8 mouse cellular contexts compared by ENCODE assay signal in the genomic region with DNA sequence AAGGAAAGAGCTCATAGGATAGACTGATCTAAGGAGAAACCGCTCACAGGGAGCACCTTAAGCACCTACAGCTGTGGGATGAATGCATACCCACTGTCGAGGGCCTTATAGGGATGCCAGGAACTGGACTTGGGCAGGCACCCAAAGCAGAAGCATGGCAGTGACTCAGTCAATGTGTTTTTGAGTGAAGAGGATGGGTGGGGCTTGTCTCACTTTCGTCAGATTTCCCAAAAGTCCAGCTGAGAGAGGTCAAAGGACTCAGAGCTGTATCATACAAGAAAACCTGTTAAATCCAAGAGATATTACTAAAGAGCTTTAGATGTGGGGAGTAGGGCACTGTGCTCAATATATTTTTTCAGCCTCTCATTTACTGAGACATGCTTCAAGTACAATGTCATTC.
DNase-seq lines count a peak whose midpoint lies in the region; ATAC-seq lines count a peak whose summit lies in the region.

No protein-coding gene starts in this region.

- peak; percentile 69 to 92 for DNase-seq in adrenal gland, adult (ENCODE audit: inconsistent age in 2 of 2, low spot score in 1 of 2)
- no peak for DNase-seq in adrenal gland, postnatal 4 days (ENCODE audit: low spot score in 2 of 2)
- peak; percentile 86 for DNase-seq in adrenal gland, adult 2 months
- peak; percentile 21 for DNase-seq in liver, embryonic 13.5 days
- no peak for DNase-seq in thymus, postnatal 4 days
- no peak for DNase-seq in forebrain, embryonic 11.5 days (ENCODE audit: low spot score)

- 52% methylated on average over 3 of the region's 3 CpGs for WGBS in heart, embryonic 13.5 days
- WGBS in liver, embryonic 13.5 days (ENCODE audit: insufficient replicate concordance): 53% methylated on average over 3 of the region's 3 CpGs
- WGBS in stomach, embryonic 16.5 days: 46% methylated on average over 3 of the region's 3 CpGs
- WGBS in forebrain, embryonic 11.5 days: 74% methylated on average over 3 of the region's 3 CpGs

- peak overlapping the region; percentile 74 for H3K4me2 ChIP-seq in heart, embryonic 13.5 days
- H3K4me2 ChIP-seq in liver, embryonic 13.5 days: peak overlapping the region; percentile 71
- H3K4me2 ChIP-seq in stomach, embryonic 16.5 days (ENCODE audit: low read depth, low read length): peak overlapping the region; percentile 75
- no peak overlapping the region for H3K4me2 ChIP-seq in forebrain, embryonic 11.5 days (ENCODE audit: low read depth, low read length, severe bottlenecking)

- peak overlapping the region; percentile 87 for H3K9ac ChIP-seq in heart, embryonic 13.5 days
- peak overlapping the region; percentile 26; the same call in 1 of the 2 replicates for H3K9ac ChIP-seq in liver, embryonic 13.5 days
- H3K9ac ChIP-seq in stomach, embryonic 16.5 days (ENCODE audit: low read length): no peak overlapping the region
- H3K9ac ChIP-seq in forebrain, embryonic 11.5 days (ENCODE audit: low read length): no peak overlapping the region

- no peaks in the 10 kb centered on the region for H3K9me3 ChIP-seq in heart, embryonic 13.5 days
- H3K9me3 ChIP-seq in liver, embryonic 13.5 days (replicated peaks): no peaks in the 10 kb centered on the region
- no peaks in the 10 kb centered on the region for H3K9me3 ChIP-seq in stomach, embryonic 16.5 days (replicated peaks; ENCODE audit: control insufficient read depth, low read length)
- no peaks in the 10 kb centered on the region for H3K9me3 ChIP-seq in forebrain, embryonic 11.5 days (ENCODE audit: control insufficient read depth, low read length)

- peak overlapping the region; percentile 72 for H3K4me3 ChIP-seq in heart, embryonic 13.5 days
- peak overlapping the region; percentile 74; the same call in 1 of the 2 replicates for H3K4me3 ChIP-seq in liver, embryonic 13.5 days (replicated peaks)
- no peak overlapping the region for H3K4me3 ChIP-seq in stomach, embryonic 16.5 days (replicated peaks; ENCODE audit: low read length)
- no peak overlapping the region for H3K4me3 ChIP-seq in forebrain, embryonic 11.5 days (ENCODE audit: low read depth, low read length)

- no peaks in the 10 kb centered on the region for H3K27me3 ChIP-seq in heart, embryonic 13.5 days (replicated peaks)
- H3K27me3 ChIP-seq in liver, embryonic 13.5 days: no peaks in the 10 kb centered on the region
- no peaks in the 10 kb centered on the region for H3K27me3 ChIP-seq in stomach, embryonic 16.5 days (ENCODE audit: control insufficient read depth, insufficient read depth, low read length)
- H3K27me3 ChIP-seq in forebrain, embryonic 11.5 days (ENCODE audit: control insufficient read depth, insufficient read depth, low read length): no peaks in the 10 kb centered on the region

- peaks cover 53% of the 10 kb centered on the region for H3K4me1 ChIP-seq in heart, embryonic 13.5 days
- peaks cover 52% of the 10 kb centered on the region for H3K4me1 ChIP-seq in liver, embryonic 13.5 days (replicated peaks)
- peaks cover 18% of the 10 kb centered on the region for H3K4me1 ChIP-seq in stomach, embryonic 16.5 days (ENCODE audit: control insufficient read depth, insufficient read depth, low read length)
- H3K4me1 ChIP-seq in forebrain, embryonic 11.5 days (replicated peaks; ENCODE audit: control insufficient read depth, insufficient read depth, low read length): peaks cover 2% of the 10 kb centered on the region; the same call in 1 of the 2 replicates

- peak overlapping the region; percentile 4; the same call in 1 of the 2 replicates for H3K27ac ChIP-seq in heart, embryonic 13.5 days (replicated peaks)
- H3K27ac ChIP-seq in liver, embryonic 13.5 days: peak overlapping the region; percentile 31; the same call in 1 of the 2 replicates
- H3K27ac ChIP-seq in stomach, embryonic 16.5 days (ENCODE audit: low read length): no peak overlapping the region
- H3K27ac ChIP-seq in forebrain, embryonic 11.5 days (ENCODE audit: low read depth, low read length): no peak overlapping the region

- H3K36me3 ChIP-seq in heart, embryonic 13.5 days: no peaks in the 10 kb centered on the region
- no peaks in the 10 kb centered on the region for H3K36me3 ChIP-seq in liver, embryonic 13.5 days
- no peaks in the 10 kb centered on the region for H3K36me3 ChIP-seq in stomach, embryonic 16.5 days (ENCODE audit: control insufficient read depth, insufficient read depth, low read length)
- no peaks in the 10 kb centered on the region for H3K36me3 ChIP-seq in forebrain, embryonic 11.5 days (ENCODE audit: control insufficient read depth, insufficient read depth, low read length)

- ATAC-seq in heart, embryonic 13.5 days (ENCODE audit: extremely low read depth, insufficient number of reproducible peaks, low FRiP score, low TSS enrichment): no peak
- no peak for ATAC-seq in liver, embryonic 13.5 days (ENCODE audit: low read depth)
- no peak for ATAC-seq in stomach, embryonic 16.5 days (ENCODE audit: insufficient read depth, low FRiP score)
- no peak for ATAC-seq in forebrain, embryonic 11.5 days (replicated peaks; ENCODE audit: low FRiP score)

Comparison
In these comparisons a context has a peak if more than half of its experiments do, and no peak if none do; other contexts are left out.
1. DNase-seq: peak in adrenal gland, adult (2 of 2), adrenal gland, adult 2 months (single experiment) and liver, embryonic 13.5 days (single experiment); none in adrenal gland, postnatal 4 days (0 of 2), thymus, postnatal 4 days (single experiment) and forebrain, embryonic 11.5 days (single experiment).
2. H3K27ac ChIP-seq: peak in heart, embryonic 13.5 days (single experiment) and liver, embryonic 13.5 days (single experiment); none in stomach, embryonic 16.5 days (single experiment) and forebrain, embryonic 11.5 days (single experiment).
3. H3K4me3 ChIP-seq: peak in heart, embryonic 13.5 days (single experiment) and liver, embryonic 13.5 days (single experiment); none in stomach, embryonic 16.5 days (single experiment) and forebrain, embryonic 11.5 days (single experiment).
4. H3K9ac ChIP-seq: peak in heart, embryonic 13.5 days (single experiment) and liver, embryonic 13.5 days (single experiment); none in stomach, embryonic 16.5 days (single experiment) and forebrain, embryonic 11.5 days (single experiment).